Mouse (Mus musculus) liver, adult 2 months (tissue): ENCODE measurements around the gene Ddi2.

Source experiments
- CTCF ChIP-seq: fragments of 200-500 bp; IDR thresholded peaks from 2 replicates; pipeline ENCODE4 v1.5.1; 2011; ENCODE audit warnings: low read depth, low read length, control low read depth
- POLR2A ChIP-seq: fragments of 200-500 bp; IDR thresholded peaks from 2 replicates; pipeline ENCODE4 v1.6.1; 2011; ENCODE audit warnings: low read length, control low read depth; ENCODE audit not compliant: insufficient read depth; ENCODE audit errors: extremely low read depth

DNA sequence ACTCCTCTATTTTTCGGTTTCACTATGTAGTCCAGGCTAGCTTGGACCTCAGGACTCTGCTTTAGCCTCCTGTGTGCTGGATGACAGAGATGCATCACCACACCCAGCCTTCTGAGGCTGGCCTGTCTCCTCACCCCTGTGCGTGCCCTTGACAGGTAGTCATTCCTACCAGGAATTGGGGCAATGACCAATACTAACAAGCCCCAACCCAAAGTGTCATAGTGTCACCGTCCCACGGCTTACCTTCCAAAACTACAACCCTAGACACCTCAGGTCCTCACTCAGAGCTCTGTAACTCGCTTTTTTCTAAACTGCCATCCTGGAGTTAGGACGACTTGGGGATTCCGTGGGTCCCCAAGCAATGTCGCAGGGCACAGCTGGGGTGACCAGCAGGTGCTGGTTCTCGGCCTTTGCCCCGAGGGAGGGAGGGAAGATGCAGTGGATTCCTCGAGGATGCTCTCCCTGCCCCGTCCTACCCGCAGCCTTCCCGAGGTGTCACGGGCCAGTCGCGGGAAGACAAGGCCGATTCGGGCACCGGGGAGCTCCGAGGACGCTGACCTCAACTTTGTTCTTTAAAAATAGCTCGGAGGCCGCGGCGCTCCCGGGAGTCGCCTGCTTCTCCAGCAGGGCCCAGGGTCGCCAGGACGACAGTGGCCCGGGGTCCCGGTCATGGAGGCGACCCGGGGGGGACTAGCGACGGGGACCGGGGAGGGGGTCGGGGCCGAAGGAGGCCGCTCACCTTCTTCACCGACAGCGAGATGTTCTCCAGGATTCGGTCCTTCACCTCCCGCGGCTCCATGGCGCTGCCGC lies 59.9 kb downstream of the Ddi2 start:
- TF ChIP-seq CTCF, result no peak
- no peak for TF ChIP-seq POLR2A
